Mouse (Mus musculus) v-Abl transformed pro-B cells (cell line): ENCODE measurements around the gene Vcpkmt.
"Not testable (repeated sequence)": the region's sequence is repeated elsewhere in the genome, so short reads cannot be mapped to it uniquely, and the experiment has no call there.

ENCODE experiments used
- in situ Hi-C, 2 experiments: fragments of 400-800 bp; cut with MboI; formaldehyde crosslinking; loops; one replicate each; pipeline ENCODE4 v1.15.1; 2025; ENCODE audit not compliant: unreplicated experiment in 2 of 2

The Vcpkmt gene

GRCm38 (mm10) chr12:69582613-69583269 is at the start of gene Vcpkmt:
Gene Vcpkmt, minus strand, starts transcription at chr12:69583028.
- in situ Hi-C loops: loop anchor here (5.0 kb wide), 3 partner anchors 215 to 370 kb away; partner anchors contain the start of gene Nemf (in 1 of the 2)

GRCm38 (mm10) chr12:69618590-69618989 is 35.8 kb upstream of the Vcpkmt start:
- in situ Hi-C loops: not testable (repeated sequence)

DNA sequence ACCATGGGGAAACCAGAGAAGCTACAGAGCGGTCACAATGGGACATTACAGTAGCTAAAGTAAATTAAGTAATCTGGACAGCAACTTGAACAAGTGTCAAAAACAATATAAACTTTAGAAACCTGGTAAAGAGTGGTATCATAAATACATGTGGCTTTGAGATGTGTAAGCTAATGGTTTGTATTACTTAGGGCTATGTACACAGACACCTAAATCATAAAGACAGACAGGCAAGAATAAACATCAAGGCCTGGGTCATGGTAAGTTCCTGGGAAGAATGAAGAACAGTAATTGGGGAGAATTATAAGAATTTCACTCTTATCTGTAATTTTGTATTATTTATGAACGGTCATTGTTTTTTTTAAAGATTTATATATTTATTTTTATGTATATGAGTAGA is 21.5 kb upstream of the Vcpkmt start:
- in situ Hi-C loops: no loop called here

GRCm38 (mm10) chr12:69597446-69597845 is 14.6 kb upstream of the Vcpkmt start:
- in situ Hi-C loops: loop anchor here (5.0 to 10.0 kb wide), 2 partner anchors 35 to 97 kb away; no protein-coding TSS in a partner anchor

DNA sequence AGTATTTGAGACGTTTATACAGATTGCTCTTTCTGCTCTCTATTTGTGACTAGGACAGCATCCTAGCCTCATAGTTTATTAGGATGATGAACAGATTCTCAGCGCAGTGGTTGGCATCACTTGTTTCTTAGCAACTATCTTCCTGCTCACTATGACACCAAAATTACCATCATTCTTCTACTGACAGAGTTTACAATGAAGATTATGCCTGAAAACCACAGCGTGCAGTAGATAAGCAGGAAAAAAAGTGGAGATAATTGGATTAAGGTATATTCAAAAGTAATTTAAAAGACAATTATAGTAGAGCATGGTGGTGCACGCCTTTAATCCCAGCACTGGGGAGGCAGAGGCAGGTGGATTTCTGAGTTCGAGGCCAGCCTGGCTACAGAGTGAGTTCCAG is 10.3 kb upstream of the Vcpkmt start:
- in situ Hi-C loops: loop anchor here in 1 of 2 experiments (10.0 kb wide), 1 partner anchor 102 kb away; no protein-coding TSS in a partner anchor

DNA sequence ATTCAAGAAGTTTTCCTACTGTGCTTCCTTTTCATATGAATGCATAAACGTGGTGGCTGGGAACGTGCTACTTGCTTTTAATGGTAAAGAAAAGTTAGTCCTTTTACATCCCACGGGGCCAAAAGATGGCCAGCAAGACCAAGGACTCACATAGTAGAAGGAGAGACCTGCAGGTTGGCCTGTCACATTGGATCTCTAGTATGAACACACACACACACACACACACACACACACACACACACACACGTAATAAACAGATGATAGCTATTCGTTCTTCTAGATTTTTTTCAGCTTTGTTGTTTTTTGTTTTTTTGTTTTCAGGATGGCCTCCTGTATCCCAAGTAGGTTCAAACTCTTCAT is 422 bp upstream of the Vcpkmt start:
- in situ Hi-C loops: loop anchor here (5.0 kb wide), 3 partner anchors 216 to 371 kb away; partner anchors contain the start of gene Nemf (in 1 of the 2)

DNA sequence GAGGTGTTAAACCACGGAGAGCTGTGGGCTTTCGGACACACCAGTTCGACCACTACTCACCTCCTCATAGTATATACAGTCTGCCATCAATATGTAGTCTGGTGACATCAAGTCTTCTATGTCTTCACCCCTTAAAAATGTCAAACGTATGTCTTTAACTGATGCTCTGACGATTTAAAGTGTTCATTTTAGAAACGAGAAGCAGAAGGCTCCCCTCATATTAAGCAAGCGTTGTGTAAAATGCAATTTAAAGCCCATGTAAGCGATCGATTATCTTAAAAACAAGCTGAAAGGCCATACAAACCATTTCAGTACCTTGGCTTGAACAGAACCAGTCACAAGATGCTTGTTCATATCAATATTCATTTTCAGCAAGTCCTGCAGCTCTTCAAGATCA is 614 bp downstream of the Vcpkmt start:
- in situ Hi-C loops: loop anchor here (5.0 kb wide), 3 partner anchors 215 to 370 kb away; partner anchors contain the start of gene Nemf (in 1 of the 2)

GRCm38 (mm10) chr12:69579623-69580022 is 3.2 kb downstream of the Vcpkmt start:
- in situ Hi-C loops: loop anchor here (5.0 to 10.0 kb wide), 4 partner anchors 135 to 367 kb away; partner anchors contain the start of gene Nemf (in 1 of the 2)

- in situ Hi-C loops: loop anchor here in 1 of 2 experiments (10.0 kb wide), 1 partner anchor 131 kb away; no protein-coding TSS in a partner anchor
Observed at GRCm38 (mm10) chr12:69576120-69576627, 6.7 kb downstream of the Vcpkmt start.

GRCm38 (mm10) chr12:69573916-69574881 is 8.6 kb downstream of the Vcpkmt start:
- in situ Hi-C loops: loop anchor here (10.0 to 25.0 kb wide), 2 partner anchors 112 to 129 kb away; no protein-coding TSS in a partner anchor

- in situ Hi-C loops: loop anchor here (10.0 to 25.0 kb wide), 2 partner anchors 111 to 128 kb away; no protein-coding TSS in a partner anchor
Observed at GRCm38 (mm10) chr12:69573271-69573670, 9.6 kb downstream of the Vcpkmt start.

DNA sequence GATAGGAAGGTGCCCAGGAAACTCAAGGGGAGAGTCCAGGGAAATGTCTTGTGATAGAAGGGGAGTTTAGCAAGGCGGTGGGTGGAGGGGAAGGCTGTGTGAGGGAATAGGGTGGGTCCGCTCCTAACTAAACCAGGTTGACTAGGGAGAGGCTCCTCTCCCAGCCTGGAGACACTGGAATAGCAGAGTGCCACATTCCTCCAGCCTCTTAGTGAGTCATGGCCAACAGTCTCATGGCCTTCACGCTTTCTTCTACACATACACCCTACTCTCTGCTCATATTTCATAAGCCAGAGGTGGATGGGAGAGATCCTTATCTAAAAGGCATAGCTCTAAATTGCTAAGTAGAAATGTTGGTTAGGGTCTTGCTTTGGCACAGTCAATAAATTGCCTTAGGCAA is 12.9 kb downstream of the Vcpkmt start:
- in situ Hi-C loops: loop anchor here (10.0 to 25.0 kb wide), 2 partner anchors 108 to 125 kb away; no protein-coding TSS in a partner anchor

DNA sequence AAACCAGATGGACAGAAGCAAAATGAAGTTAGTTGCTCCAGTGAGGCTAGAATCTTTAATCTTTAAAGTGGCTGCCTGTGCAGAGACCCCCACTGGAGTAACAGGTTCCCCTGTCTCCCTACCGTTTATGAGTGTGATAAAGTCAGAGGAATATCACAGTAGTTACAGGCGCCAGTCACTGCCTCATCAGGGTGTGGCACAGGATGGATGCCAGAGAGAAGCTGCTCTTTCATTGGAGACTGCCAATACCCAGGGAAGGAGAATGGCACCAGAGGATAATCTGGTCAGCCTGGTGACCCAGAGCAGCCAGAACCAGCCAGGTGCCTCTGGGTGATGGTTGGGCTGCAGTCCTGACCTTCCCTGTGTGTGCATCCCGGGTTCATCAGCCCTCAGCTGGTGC is 14.6 kb downstream of the Vcpkmt start:
- in situ Hi-C loops: loop anchor here in 1 of 2 experiments (25.0 kb wide), 1 partner anchor 106 kb away; no protein-coding TSS in a partner anchor

GRCm38 (mm10) chr12:69561006-69561405 is 21.8 kb downstream of the Vcpkmt start:
- in situ Hi-C loops: loop anchor here in 1 of 2 experiments (25.0 kb wide), 1 partner anchor 99 kb away; no protein-coding TSS in a partner anchor

DNA sequence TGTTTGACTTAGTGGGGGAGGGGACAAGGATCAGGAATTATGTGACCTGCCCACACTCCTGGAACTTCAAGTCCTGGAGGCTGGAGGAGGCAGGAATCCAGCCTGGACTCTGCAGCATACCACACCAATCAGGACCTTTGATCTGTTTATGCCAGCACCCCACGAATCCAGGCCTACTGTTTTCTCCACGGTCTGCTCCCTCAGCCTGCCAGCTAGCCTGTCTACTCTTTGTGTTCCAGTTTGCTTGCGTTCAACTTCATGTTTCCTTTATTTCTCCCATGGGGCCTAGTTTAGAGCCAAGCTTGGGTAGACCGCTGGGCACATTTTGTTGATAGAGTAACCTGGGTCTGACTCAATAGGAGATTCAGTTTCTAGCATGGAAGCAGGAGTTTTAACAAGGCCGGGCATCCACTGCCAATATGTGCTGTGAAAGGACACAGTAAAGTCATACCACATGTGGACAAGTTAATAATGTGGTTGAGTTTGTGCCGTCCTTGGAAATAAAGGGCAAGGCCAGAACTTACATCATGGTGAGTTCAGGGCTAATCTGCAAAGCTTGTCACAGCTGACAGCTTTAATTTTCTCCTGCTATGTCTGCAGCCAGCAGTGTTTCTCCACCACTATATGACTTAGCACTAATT is 26.5 kb downstream of the Vcpkmt start:
- in situ Hi-C loops: loop anchor here in 1 of 2 experiments (25.0 kb wide), 1 partner anchor 94 kb away; no protein-coding TSS in a partner anchor

- in situ Hi-C loops: no loop called here
Observed at GRCm38 (mm10) chr12:69545456-69546178, 37.2 kb downstream of the Vcpkmt start.

- in situ Hi-C loops: no loop called here
Observed at GRCm38 (mm10) chr12:69544994-69545393, 37.8 kb downstream of the Vcpkmt start.

- in situ Hi-C loops: no loop called here
Observed at GRCm38 (mm10) chr12:69544562-69544961, 38.3 kb downstream of the Vcpkmt start.

DNA sequence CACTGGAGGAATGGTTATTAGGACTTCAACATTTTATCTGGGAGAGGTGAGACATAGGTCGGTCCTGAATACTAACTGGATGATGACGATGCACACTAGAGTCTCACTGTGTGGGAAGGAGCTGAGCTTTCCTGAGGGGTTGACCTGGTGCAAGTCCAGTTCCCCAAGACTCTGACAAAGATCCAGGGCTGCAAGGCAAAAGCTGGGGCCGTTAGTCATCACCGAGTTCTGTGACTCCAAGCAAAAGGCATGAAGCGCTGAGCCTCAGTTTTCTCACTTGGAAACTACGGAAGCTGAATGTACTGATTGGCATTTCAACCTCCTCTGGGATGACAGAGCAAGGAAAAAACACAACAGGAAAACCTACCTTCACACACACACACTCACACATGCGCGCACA is 40.5 kb downstream of the Vcpkmt start:
- in situ Hi-C loops: no loop called here
